Mouse (Mus musculus) left cerebral cortex, adult 18-20 months (tissue): ENCODE data around the gene Ece2. TPM values are rescaled to one million over a fixed set of nuclear protein-coding genes. Genes with fewer than 3 reads are reported as not detected.
A peak's percentile ranks its signal among the peaks of the same experiment; 100 is the strongest.

Source experiments
- DNase-seq, 2 experiments: peaks; one replicate each; pipeline ENCODE4 v3.0.0; 2021 to 2022; ENCODE audit warnings: low spot score in 2 of 2, mixed read lengths in 1 of 2
- long read RNA-seq, 2 experiments: library from polyadenylated mRNA; stranded (forward); transcript quantifications; one replicate each; pipeline ENCODE4 v2.0.0; 2021
- total RNA-seq, 2 experiments: library from RNA; stranded (reverse); gene quantifications; 2 replicates each; pipeline ENCODE4 v1.2.3; 2021

Gene Ece2
- total RNA-seq: 10 to 100 TPM; 23.7 to 27.6 TPM
- long read RNA-seq, experiment 1, partial matches to known transcripts: 2 of 8 reads
- long read RNA-seq, experiment 1, other reads (novel, unspliced or antisense): 5 of 8 reads
- long read RNA-seq, experiment 2, partial matches to known transcripts: 2 of 7 reads
- long read RNA-seq, experiment 2, other reads (novel, unspliced or antisense): 5 of 7 reads

DNA sequence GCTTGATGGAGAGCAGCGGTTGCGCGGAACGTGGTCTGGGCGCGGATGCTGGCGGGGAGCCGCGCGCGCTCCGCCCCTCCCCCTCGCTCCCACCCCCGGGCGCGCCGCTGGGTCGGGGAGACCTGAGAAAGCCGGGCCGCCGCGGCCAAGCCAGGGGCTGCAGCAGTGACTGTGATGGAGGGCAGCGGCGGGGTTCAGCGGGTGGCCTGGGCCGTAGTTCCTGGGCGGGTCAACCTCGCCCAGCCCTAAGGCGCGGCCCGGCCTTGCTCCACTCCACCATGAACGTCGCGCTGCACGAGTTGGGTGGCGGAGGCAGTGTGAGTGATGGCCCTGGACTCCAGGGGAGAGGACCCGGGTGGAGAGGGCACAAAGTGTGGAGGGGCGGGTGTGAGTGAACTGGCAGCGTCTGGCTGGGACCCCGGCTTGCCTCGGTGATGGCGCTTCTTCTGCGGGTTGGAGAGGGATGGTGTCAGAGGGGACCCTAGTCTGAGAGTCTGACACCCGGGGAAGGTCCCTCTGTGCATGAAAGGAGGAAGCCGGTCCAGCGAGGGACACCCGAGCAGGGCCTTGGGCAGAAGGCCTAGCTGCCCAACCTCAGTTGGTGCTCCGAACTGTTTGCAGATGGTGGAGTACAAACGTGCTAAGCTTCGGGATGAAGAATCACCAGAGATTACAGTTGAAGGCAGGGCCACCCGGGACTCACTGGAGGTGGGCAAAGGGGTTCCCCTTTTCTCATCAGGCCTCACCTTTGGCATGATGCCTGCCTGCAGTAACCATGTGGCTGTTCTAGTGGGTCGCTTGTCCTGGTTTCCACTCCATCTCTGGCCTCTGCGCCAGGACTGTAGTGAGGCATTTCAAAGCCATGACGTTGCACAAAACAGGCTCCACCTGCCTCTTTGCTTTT lies at the start of gene Ece2:
Gene Ece2, plus strand, starts transcription at position 98 of the 904 bp plus-strand sequence.
- DNase-seq: peak in 1 of 2 experiments; percentile 22

DNA sequence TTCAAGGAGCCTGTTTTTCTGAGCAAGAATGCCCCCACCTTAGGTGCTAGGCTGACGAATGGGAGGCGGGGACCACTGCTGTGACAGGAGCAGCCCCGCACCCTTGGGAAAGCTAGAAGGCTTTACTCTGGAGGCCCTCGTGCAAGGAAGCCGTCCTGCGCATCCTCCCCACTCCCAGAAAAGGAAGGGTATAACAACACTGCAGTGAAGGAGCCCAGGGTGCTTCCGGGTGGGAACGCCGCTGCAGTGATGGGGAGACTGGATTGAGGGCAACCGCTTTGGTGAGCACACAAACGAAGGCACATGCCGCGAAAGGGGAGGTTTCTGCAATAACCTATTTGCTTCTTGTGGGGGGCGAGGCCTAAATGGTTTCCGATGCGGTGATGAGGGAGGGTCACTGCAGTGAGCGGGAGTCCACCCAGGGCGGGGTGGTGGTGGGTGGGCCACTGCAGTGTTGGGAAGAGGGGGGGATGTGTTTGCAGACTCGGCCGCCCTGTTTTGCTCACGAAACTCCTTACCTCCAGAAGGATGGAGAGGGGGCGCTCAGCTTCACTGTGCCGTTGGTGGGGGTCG lies 40.2 kb upstream of the Ece2 start, which contains the start of gene Vwa5b2:
Gene Vwa5b2, plus strand, starts transcription at position 106 of the 573 bp plus-strand sequence.
- peak; percentile 24 to 44 for DNase-seq

DNA sequence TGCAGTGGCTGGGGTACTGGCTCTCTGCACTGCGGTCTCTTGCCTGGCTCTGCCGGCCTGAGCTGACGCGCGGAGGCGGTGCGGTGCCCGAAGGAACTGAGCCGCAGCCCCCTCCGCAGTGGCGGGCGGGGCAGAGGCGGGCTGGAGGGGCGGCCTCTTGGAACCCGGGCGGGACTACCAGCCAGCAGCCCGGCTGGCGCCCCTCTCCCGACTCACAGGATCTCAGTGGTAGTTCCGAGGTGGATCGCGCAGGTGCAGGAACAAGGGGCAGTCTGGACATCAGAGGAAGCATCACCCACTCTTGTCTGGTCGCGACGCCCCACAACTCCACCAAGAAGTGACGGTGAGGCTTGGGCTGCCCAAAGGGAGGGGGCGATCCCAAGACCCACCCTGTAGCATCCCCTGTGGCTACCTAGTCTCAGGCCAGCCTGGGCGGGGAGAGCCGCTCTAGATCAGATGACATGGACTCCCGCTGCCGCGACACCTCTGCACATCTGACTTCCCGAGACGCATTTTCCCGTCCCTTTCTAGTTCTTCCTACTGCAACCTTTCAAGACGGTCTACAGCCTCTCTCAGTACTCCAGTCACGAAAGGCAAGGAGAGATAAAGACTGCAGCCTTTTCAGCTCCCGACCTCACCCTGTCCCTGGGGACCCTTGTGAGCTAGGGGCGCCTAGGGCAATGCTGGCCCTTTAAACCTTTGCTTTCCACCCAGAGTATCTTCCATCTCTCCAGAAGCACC lies 39.5 kb upstream of the Ece2 start:
- DNase-seq: peak; percentile 58 to 77

DNA sequence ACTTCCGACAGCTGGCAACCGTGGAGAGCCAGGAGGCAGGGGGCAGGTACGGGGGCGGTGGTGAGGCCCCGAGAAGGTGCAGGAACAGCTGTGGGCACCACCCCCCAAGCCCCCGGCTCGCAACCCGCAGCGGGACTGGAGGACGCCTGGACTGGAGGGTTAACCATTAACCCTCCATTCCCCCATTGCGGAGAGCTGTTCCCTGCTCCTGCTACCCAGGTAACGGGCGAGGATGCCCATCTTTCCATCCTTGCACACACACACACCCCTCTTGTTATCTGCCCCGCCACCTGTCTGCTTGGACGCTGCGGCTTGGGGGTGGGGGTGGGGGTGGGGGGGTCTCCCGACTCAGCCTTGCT lies 39.0 kb upstream of the Ece2 start:
- DNase-seq: no peak

DNA sequence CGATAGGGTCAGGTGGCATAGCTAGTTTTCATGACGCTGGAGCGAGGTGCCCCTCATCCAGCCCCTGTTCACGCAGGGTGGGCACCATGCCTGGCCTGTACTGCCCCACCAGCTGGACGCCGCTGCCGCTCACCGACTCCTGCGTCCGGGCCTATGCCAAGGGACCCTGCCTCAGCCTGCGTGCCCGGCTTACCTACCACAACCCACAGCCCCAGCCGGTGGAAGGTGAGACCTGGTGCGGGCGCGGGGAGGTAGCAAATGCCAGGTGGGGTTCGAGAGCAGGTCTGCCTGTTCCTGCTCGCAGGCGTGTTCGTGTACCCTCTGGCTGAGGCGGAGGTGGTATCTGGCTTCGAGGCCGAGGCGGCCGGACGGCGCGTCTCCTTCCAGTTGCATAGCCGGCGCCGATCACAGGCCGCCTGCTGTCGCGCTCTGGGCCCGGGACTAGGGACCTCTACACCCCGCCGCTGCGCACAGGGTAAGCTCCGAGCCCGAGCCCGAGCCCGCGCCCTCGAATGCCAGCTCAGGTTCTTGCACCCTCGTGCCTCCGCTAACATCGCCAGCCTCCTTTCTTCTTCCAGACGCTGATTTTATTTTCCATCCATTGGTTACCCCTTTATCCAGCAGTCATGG lies 38.4 kb upstream of the Ece2 start:
- no peak for DNase-seq

DNA sequence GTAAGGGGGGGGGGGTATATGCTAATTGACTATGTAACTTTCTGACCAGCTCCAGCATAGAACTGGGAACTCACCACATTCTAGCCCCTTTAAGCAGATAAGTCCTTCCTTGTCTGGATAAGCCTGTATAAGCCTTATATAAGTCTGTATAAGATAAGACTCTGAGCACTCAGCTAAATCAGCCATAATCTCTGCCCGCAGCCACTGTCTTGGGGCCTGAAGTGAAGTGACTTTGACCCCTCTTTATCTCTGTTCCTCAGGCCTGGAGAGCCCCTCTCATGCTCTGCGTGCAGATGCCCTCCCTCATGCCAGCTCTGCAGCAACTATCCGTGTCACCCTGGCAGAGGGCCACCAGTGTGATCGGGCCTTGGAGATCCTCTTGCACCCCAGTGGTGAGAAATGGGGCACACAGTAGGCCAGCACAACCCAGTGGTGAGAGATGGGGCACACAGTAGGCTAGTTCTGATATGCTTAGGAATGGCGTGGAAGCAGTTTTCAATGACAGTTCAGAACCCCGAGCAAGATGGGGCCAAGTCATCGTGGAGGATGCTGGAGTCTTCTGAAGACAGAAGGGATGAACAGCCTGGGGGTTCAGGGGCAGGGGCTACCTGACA lies 34.5 kb upstream of the Ece2 start:
- no peak for DNase-seq

DNA sequence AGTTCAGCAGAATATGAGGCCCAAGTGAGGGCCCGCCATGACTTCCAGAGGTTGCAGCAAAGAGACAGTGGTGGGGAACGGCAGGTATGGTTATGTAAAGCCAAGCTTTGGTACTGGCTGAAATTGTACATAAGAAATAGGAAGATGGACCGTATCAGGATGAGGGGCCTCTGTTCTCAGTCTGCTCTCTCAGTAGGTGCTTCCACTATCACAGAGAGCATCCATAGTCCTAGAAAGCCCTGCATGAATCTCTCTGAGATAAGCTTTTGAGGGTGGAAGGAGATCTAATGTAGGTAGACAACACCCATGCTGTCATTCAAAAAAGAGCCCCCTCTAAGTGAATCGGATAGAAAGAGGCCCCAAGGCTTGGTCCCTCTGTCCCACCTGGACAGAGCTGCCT lies 33.9 kb upstream of the Ece2 start:
- DNase-seq: no peak

DNA sequence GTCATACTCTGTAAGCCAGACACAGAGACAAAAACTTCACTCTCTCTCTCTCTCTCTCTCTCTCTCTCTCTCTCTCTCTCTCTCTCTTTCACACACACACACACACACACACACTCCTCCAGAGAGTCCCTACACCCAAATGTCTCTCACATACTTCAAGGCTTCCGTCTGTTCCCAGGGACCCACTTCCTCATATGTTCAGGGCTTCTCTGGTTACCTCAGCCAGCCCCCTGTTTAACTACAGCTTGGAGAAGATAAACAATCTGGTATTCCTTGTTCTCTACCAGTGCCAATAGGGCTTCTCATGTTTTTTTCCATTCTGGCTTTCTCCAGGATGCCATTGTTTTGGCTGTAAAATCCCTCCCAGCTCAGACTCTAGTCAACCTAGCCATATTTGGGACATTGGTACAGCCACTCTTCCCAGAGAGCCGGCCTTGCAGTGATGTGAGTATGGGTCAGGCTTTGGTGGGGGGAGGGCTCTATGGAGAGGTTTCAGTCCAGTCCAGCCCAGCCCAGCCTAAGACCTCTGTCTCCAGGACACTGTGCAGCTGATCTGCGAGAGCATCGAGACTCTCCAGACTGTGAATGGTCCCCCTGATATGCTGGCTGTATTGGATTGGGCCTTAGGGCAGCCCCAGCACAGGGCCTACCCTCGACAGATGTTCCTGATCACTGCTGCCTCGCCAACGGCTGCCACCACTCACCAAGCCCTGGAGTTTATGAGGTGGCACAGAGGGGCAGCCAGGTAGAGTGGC lies 32.8 kb upstream of the Ece2 start:
- no peak for DNase-seq

DNA sequence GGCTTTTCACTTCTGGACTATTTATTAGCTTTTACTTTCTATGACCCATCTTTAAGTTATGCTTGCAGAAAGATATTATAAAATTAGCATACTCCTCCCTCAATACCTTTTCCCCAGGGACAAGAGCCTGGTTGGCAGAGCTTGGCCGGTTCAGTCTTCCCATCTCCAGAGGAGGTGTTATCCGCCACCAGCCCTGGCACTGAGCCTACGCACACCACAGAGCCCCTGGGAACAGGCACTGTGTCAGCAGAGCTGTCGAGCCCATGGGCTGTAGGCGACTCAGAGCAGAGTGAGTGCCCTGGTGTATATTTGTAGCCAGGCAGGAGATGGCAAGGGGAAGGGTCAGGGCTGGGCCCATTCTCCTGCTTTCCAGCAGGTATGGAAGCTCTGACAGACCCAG lies 29.1 kb upstream of the Ece2 start:
- peak in 1 of 2 experiments; percentile 35 for DNase-seq

DNA sequence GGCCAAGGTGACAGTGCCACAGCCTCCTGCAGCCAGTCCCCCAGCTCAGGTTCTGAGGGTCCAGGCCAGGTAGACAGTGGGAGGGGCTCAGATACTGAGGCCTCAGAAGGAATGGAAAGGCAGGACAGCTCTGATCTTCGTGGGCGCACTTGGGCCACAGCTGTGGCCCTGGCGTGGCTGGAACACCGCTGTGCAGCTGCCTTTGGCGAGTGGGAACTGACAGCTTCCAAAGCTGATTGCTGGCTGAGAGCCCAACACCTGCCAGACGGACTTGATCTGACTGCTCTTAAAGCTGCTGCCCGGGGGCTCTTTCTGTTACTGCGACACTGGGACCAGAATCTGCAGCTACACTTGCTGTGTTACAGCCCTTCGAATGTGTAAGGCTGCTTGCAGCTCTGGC lies 24.9 kb upstream of the Ece2 start:
- DNase-seq: no peak

DNA sequence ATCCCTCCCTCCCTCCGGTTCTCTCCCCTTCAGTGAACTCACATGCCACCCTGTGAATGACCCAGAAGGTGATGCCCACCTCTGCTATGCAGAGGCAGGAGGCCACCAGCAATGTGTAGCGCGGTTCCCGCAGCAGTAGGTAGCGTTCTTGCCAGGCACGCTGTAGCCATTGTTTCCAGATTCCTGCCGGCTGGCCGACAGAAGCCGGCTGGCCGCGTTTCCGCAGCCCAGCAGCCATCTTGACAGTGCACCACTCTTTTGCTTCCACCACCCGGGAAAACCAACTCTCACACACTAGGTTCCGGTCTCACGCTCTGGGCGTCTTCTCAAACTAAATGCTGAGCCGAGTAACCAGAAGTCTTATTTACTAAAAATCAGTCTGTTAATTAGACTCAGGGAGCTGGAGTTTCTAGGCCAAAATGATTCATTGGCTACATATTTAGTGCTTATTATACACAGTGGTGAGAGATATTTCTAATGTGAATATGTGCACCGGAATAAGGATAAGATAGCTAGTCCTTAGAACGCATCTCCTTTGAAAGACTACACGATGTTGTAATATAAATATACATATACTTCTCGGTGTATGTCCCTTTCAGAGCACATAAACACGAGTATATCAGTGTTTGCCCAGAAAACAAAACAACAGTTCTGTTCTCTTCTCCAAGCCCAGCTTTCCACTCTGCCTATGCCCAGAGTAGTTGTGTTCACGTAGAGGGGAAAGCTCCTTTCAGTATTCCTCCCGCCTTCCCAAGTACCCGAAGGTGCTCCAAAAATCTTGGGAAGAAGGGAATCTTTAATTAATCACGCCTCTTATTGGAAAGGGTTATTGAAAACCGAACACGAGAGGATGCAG lies 18.9 kb upstream of the Ece2 start:
- DNase-seq: peak; percentile 64 to 81

DNA sequence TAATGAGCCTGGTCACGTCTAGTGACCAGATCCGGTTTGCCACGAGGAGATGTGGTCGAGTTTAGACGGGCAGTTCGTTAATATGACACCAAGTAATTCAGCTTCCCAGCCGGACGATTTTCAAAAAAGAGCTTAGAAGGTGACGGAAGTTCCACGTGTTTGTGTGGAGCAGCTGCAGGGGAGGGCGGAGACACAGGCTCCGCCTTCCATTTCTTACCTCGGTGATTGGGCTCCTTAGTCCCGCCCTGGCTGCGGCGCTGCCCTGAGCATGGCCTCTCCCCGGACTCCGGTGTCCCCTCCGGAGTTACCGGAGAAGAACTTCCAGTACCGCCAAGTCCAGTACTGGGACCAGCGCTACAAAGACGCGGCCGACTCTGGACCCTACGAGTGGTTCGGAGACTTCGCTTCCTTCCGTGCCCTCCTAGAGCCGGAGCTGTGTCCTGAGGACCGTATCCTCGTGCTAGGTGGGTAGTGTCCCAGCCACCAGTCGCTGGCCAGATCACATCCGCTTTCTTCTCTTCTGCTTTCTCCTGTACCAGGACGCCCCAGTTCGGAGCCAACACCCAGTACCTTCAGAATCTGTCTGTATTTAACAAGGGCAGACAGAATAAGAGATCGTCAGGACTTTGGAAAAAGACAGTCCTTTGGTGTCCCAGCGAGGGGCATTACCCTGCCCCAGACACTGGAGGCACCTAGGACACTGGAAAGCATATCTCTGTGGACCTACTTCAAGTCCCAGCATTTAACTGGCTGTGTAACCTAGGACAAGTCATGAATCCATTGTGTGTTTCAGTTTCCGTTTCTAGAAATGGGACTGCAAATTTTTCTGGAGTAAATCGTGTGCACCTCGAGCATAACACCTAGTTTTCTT lies 18.0 kb upstream of the Ece2 start, which contains the start of the genes Eef1akmt4, Gm49333 and Alg3:
Gene Eef1akmt4, plus strand, starts transcription at position 237 of the 871 bp plus-strand sequence.
Gene Gm49333, plus strand, starts transcription at position 254 of the 871 bp plus-strand sequence.
Gene Alg3, minus strand, starts transcription at position 379 of the 871 bp plus-strand sequence.
- DNase-seq: peak; percentile 62 to 74

DNA sequence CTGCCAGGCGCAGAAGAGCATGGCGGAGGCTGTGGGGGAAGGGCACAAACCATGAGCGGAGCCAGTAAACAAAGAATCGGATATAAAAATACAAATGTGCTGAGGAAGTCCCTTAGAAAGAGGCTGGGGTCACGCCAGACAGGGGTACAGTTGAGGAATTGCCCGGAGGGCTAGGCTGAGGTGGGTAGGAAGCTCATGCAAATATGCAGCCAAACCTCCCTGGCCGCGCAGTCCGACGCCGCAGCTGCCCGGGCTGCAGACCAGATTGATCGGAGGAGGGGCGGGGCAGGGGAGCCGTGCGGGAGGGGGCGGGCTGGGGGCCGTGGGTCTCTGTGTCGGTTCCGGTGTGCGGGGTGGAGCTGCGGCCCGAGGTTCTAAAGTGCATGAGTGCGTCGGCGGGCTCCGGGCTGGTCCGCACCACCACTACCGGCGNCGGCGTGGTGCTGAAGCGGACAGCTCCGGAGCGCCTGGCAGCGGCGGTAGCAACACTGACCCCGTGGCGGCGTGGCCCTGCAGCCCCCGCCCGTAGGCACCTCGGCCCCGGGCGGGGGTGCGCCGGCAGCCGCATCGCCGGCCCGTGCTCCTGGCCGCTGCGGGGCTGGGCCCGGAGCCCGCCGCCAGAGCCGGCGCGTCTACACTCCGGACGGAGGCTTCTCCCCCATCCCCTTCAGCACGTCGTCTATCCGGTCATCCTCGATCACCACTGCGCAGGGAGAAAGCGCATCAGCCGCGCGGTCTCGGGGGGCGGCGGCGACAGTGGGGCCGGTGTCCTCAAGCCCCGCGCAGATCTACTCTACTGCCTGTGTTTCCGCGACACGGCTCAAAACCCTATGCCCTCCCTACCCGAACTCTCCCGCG lies 9.9 kb upstream of the Ece2 start:
- DNase-seq: peak in 1 of 2 experiments; percentile 19

DNA sequence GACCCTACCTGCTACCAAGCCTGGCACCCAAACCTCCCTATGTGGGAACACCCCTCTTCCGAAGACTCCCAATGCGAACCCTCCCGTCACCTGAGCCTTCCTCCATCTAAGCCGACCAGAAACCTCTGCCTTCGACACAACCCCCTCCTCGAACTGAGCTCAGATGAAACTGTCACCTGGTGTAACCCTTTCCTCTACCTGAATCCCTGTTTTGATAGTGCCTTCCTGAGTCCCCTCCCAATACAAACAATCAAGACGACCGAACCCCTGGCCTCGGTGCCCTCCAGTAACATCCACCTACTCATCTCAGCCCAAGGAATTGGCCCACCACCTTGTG lies 9.3 kb upstream of the Ece2 start:
- no peak for DNase-seq

DNA sequence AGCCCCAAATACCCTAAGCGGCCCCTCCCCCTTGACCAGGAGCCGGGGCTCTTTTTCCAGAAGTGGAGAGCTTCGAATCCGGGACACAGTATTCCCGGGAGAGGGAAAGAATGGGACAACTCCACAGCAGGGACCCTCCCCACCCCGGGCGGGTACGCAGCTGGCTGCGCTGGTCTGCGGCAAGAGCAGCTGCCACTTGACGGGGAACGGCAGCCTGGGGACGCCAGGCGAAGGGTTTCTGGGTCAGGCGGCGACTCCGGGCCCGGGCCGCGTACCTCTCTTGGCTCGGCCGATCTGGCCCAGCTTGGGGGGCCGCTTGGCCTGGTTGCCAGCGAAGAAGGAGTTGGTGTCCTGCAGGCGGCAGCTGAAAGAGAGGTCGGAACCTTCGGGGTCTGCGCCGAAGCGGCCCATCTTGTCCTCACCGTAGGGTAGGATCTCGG lies 8.9 kb upstream of the Ece2 start:
- peak in 1 of 2 experiments; percentile 36 for DNase-seq

DNA sequence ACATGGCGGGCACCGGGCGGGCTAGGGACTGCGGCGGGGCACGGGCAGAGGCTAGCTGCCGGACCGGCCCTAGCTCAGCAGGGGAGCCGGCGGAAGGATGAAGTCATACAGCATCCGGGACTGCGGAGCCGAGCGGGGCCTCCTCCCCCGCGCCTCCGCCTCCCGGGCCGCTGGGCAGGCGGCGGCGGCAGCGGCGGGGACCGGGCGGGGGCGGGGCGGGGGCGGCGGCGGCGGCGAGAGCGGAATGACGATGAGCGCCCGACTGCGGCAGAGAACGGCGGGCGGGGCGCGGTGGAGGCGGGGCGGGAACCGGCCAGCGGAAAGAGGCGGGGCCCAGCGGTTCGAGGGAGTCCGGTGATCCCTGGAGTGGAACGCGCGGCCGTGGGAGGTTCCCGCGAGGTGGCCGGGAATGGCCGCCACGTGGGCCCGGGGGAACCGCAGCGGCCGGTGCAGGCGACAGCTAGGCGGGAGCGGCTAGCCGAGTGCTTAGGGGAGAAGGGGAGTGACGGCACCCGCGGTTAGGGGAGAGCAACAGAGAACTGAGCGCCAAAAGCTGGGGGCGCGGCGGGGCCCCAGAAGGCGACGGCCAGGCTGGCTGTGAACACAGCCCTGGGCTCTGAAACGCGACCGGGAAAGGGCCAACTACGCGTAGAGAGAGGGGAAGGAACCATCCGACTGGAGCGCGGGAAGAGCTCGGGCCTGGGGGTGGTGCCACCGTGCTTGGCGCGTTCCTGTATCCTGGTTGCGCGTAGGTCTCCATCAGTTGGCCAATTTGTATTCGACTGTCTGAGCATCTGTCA lies 8.2 kb upstream of the Ece2 start, which contains the start of gene Camk2n2:
Gene Camk2n2, minus strand, starts transcription at position 97 of the 800 bp plus-strand sequence.
- peak; percentile 60 to 72 for DNase-seq
